Mouse (Mus musculus): ENCODE data around the gene Fbxo48. TPM values are rescaled to one million over a fixed set of nuclear protein-coding genes. Genes with fewer than 3 reads are reported as not detected.

Gene Fbxo48
- polyA plus RNA-seq, 1 experiment from 2014 or later, result 1.1 TPM

DNA sequence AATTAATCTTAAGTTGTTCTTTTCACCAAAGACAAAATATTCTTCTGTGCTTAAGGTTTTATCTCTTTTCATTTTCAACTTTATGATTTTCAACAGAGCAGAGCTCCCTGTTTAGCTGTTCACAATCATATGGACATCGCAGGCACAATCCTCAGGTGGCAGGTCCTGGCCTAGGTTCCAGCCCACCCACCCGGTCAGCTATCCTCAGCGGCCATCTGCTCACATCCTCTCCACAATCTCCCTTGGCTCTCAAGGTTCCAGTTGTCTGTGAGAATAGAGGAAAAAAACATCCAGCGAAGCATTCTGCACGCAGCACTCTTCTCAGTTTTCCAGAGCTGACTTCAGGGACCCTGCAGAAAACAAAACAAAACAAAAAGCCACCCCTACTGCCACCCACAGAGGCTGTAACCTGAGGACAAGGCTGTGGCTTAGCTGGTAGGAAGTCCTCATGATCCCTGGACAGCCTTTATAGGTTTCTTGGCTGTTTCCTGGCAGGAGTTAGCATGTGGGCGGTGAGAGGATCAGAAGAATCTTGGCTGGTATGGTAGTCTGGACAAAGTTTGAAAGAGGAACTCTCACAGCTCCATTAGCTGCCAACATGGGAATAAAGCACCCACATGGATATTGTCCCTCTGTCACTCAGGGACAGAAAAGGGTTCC lies 15.5 kb upstream of the Fbxo48 start:
- Histone ChIP-seq H3K9me3 (ENCODE audit: low read length) (peaks cover 3% of the 10 kb centered on the region), H3K9ac (replicated peaks; ENCODE audit: low read length) (no peak overlapping the region), H3K4me2 (replicated peaks; ENCODE audit: low read depth, low read length) (no peak overlapping the region), H3K36me3 (ENCODE audit: insufficient read depth, low read length) (no peaks in the 10 kb centered on the region), H3K27me3 (ENCODE audit: insufficient read depth, low read length) (no peaks in the 10 kb centered on the region), H3K27ac (ENCODE audit: low read length) (no peak overlapping the region), H3K4me1 (ENCODE audit: insufficient read depth, low read length) (no peaks in the 10 kb centered on the region), H3K4me3 (ENCODE audit: low read length) (no peak overlapping the region)
- 54% methylated on average over 6 of the region's 6 CpGs for WGBS
- ATAC-seq (ENCODE audit: low FRiP score, low TSS enrichment), result no peak

DNA sequence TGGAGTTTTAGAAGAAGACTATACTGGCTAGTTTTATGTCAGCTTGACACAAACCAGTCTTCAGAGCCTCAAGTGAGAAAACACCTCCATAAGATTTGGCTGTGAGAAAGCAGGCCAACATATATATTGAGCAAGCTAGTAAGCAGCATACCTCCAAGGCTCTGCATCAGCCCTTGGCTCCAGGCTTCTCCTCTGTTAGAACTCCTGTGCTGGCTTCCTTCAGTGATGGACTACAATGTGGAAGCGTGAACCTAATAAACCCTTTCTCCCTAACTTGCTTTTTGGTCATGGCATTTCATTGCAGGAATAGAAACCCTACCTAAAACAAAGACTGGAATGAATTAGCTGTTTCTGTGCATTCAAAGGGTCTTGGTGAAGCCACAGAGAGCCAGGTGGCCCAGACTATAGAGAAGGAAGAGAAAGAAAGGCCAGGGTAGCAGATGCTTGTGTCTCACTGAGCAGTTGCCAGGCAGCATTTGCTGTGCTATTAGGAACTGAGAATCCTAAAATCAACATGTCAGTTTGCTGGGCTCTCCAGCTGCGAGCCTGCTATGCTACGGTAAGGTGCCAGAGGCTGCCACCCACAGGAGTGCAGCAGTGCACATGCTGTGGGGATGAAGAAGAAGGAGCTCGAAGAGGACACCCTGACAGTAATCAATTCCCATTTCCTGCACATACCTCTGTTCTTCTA lies 9.9 kb upstream of the Fbxo48 start:
- Histone ChIP-seq H3K4me2 (replicated peaks; ENCODE audit: low read depth, low read length) (no peak overlapping the region), H3K27ac (ENCODE audit: low read length) (no peak overlapping the region), H3K4me1 (ENCODE audit: insufficient read depth, low read length) (no peaks in the 10 kb centered on the region), H3K9ac (replicated peaks; ENCODE audit: low read length) (no peak overlapping the region), H3K4me3 (ENCODE audit: low read length) (no peak overlapping the region), H3K27me3 (ENCODE audit: insufficient read depth, low read length) (no peaks in the 10 kb centered on the region), H3K36me3 (ENCODE audit: insufficient read depth, low read length) (no peaks in the 10 kb centered on the region), H3K9me3 (ENCODE audit: low read length) (peaks cover 3% of the 10 kb centered on the region)
- ATAC-seq (ENCODE audit: low FRiP score, low TSS enrichment), result no peak
- 75% methylated on average over 4 of the region's 4 CpGs for WGBS

DNA sequence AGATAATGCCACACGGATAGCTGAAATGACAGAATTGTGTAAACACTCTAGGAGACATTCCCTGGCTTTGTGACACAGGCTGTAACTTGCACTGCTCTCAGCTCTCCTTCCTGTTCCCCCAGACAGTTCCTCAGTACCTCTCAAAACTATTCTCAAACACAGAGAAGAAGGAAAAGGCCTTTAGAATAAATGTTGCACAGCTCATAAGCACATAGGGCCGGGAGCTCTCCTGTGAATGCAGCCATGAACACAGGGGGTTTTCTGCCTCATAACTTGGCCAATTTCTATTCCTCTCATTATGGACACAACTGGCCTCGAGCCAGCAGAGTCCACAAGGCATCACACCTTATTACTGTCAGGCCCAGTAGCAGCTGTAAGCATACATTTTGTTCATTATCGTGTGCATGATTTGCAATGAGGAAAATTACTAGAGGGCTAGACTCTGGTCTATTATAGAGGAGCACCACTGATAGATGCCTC lies 9.2 kb upstream of the Fbxo48 start:
- ATAC-seq (ENCODE audit: low FRiP score, low TSS enrichment), result no peak
- no peak overlapping the region for H3K27ac ChIP-seq (ENCODE audit: low read length)
- no peaks in the 10 kb centered on the region for H3K4me1 ChIP-seq (ENCODE audit: insufficient read depth, low read length)
- H3K4me3 ChIP-seq (ENCODE audit: low read length), result no peak overlapping the region
- H3K9me3 ChIP-seq (ENCODE audit: low read length), result no peaks in the 10 kb centered on the region
- H3K36me3 ChIP-seq (ENCODE audit: insufficient read depth, low read length), result no peaks in the 10 kb centered on the region
- no peaks in the 10 kb centered on the region for H3K27me3 ChIP-seq (ENCODE audit: insufficient read depth, low read length)
- no peak overlapping the region for H3K4me2 ChIP-seq (replicated peaks; ENCODE audit: low read depth, low read length)
- H3K9ac ChIP-seq (replicated peaks; ENCODE audit: low read length), result no peak overlapping the region
- 66% methylated on average over 4 of the region's 4 CpGs for WGBS

DNA sequence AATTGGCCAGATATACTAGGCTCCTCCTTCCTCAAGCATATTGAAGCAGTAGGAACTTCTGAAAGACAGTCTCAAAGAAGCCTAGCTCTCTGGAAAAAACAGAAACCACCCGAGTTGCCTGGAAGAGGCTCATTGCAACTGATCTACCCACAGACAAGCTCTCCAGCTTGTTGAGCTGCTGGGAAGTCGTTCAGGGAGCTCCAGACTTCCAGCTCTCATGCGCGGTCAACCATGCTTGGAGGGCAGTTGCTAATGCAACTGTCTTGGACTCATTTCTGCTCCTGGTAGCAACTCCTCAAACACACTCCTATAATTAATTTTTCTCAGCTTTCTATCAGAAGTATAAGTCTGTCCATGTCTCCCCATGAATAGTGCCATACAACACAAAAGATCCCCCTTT lies 8.2 kb upstream of the Fbxo48 start:
- no peak overlapping the region for H3K4me2 ChIP-seq (replicated peaks; ENCODE audit: low read depth, low read length)
- no peaks in the 10 kb centered on the region for H3K36me3 ChIP-seq (ENCODE audit: insufficient read depth, low read length)
- H3K27me3 ChIP-seq (ENCODE audit: insufficient read depth, low read length), result no peaks in the 10 kb centered on the region
- no peak overlapping the region for H3K27ac ChIP-seq (ENCODE audit: low read length)
- no peaks in the 10 kb centered on the region for H3K9me3 ChIP-seq (ENCODE audit: low read length)
- ATAC-seq (ENCODE audit: low FRiP score, low TSS enrichment), result no peak
- H3K4me3 ChIP-seq (ENCODE audit: low read length), result no peak overlapping the region
- WGBS, result 83% methylated on average over 4 of the region's 4 CpGs
- H3K9ac ChIP-seq (replicated peaks; ENCODE audit: low read length), result no peak overlapping the region
- no peaks in the 10 kb centered on the region for H3K4me1 ChIP-seq (ENCODE audit: insufficient read depth, low read length)

DNA sequence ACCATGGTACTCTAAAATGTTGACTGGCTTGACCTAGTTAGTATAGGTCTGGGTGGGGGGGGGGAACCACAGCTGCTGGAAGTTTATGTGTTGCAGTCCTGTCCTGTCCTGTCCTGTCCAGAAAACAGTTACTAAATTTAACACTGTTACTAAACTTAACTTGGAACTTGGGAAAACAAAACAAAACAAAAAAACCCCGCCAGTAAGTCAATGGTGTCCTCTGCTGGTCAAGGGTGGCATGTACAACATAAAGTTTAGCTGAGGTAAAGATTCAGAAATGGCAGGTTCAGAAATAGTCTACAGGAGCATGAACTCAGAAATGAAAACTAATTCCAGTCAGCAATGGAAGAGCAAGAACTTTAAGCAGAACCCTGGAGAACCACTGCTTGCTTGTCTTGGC lies 2.4 kb upstream of the Fbxo48 start:
- WGBS, result 13% methylated on average over 1 of the region's 1 CpGs
- H3K27me3 ChIP-seq (ENCODE audit: insufficient read depth, low read length), result no peaks in the 10 kb centered on the region
- H3K4me1 ChIP-seq (ENCODE audit: insufficient read depth, low read length), result peaks cover 12% of the 10 kb centered on the region; the same call in 1 of the 2 replicates
- H3K36me3 ChIP-seq (ENCODE audit: insufficient read depth, low read length), result no peaks in the 10 kb centered on the region
- H3K9me3 ChIP-seq (ENCODE audit: low read length), result no peaks in the 10 kb centered on the region
- no peak overlapping the region for H3K9ac ChIP-seq (replicated peaks; ENCODE audit: low read length)
- no peak overlapping the region for H3K4me3 ChIP-seq (ENCODE audit: low read length)
- no peak overlapping the region for H3K27ac ChIP-seq (ENCODE audit: low read length)
- no peak for ATAC-seq (ENCODE audit: low FRiP score, low TSS enrichment)
- no peak overlapping the region for H3K4me2 ChIP-seq (replicated peaks; ENCODE audit: low read depth, low read length)

GRCm38 (mm10) chr11:16950226-16950975 lies 774 bp upstream of the Fbxo48 start:
- WGBS, result 31% methylated on average over 13 of the region's 13 CpGs
- peak overlapping the region; percentile 79 for H3K4me3 ChIP-seq (ENCODE audit: low read length)
- H3K4me2 ChIP-seq (replicated peaks; ENCODE audit: low read depth, low read length), result peak overlapping the region; percentile 57
- ATAC-seq (ENCODE audit: low FRiP score, low TSS enrichment), result no peak
- H3K4me1 ChIP-seq (ENCODE audit: insufficient read depth, low read length), result peaks cover 12% of the 10 kb centered on the region; the same call in 1 of the 2 replicates
- H3K27ac ChIP-seq (ENCODE audit: low read length), result peak overlapping the region; percentile 34; the same call in 1 of the 2 replicates
- H3K36me3 ChIP-seq (ENCODE audit: insufficient read depth, low read length), result no peaks in the 10 kb centered on the region
- H3K9ac ChIP-seq (replicated peaks; ENCODE audit: low read length), result peak overlapping the region; percentile 79
- no peaks in the 10 kb centered on the region for H3K9me3 ChIP-seq (ENCODE audit: low read length)
- no peaks in the 10 kb centered on the region for H3K27me3 ChIP-seq (ENCODE audit: insufficient read depth, low read length)

- peak overlapping the region; percentile 83 for H3K9ac ChIP-seq (replicated peaks; ENCODE audit: low read length)
- 2% methylated on average over 9 of the region's 9 CpGs for WGBS
- peak overlapping the region; percentile 73 for H3K27ac ChIP-seq (ENCODE audit: low read length)
- H3K9me3 ChIP-seq (ENCODE audit: low read length), result no peaks in the 10 kb centered on the region
- H3K4me3 ChIP-seq (ENCODE audit: low read length), result peak overlapping the region; percentile 79
- H3K4me1 ChIP-seq (ENCODE audit: insufficient read depth, low read length), result peaks cover 12% of the 10 kb centered on the region; the same call in 1 of the 2 replicates
- no peaks in the 10 kb centered on the region for H3K27me3 ChIP-seq (ENCODE audit: insufficient read depth, low read length)
- ATAC-seq (ENCODE audit: low FRiP score, low TSS enrichment), result no peak
- no peaks in the 10 kb centered on the region; the same call in 1 of the 2 replicates for H3K36me3 ChIP-seq (ENCODE audit: insufficient read depth, low read length)
- H3K4me2 ChIP-seq (replicated peaks; ENCODE audit: low read depth, low read length), result peak overlapping the region; percentile 87
Measured at GRCm38 (mm10) chr11:16951761-16952010, 511 bp downstream of the Fbxo48 start.

GRCm38 (mm10) chr11:16956115-16956862 lies 5.1 kb downstream of the Fbxo48 start:
- H3K4me3 ChIP-seq (ENCODE audit: low read length), result no peak overlapping the region
- H3K27me3 ChIP-seq (ENCODE audit: insufficient read depth, low read length), result no peaks in the 10 kb centered on the region
- no peak overlapping the region for H3K9ac ChIP-seq (replicated peaks; ENCODE audit: low read length)
- no peak for ATAC-seq (ENCODE audit: low FRiP score, low TSS enrichment)
- H3K27ac ChIP-seq (ENCODE audit: low read length), result no peak overlapping the region
- 90% methylated on average over 6 of the region's 6 CpGs for WGBS
- H3K4me1 ChIP-seq (ENCODE audit: insufficient read depth, low read length), result no peaks in the 10 kb centered on the region
- H3K36me3 ChIP-seq (ENCODE audit: insufficient read depth, low read length), result peaks cover 3% of the 10 kb centered on the region; the same call in 1 of the 2 replicates
- no peak overlapping the region for H3K4me2 ChIP-seq (replicated peaks; ENCODE audit: low read depth, low read length)
- no peaks in the 10 kb centered on the region for H3K9me3 ChIP-seq (ENCODE audit: low read length)

DNA sequence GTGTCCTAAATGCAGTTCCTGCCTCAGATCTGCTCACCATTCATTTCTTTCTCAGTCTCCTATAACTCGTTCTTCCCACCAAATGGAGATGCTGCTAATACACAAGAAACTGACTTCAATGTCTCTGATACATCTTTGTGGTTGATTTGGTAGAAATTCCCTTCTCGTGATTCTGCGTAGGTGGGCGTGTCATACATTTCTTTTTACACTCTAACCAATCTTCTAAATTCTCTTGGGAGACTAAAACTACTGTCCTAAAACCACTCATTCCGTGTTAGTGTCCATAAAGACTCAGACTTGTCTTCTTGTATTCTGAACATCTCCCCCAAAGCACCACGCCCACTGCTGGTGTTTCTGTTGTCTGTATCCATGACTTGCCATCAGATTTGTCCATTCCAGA lies 5.9 kb downstream of the Fbxo48 start:
- Histone ChIP-seq H3K4me2 (replicated peaks; ENCODE audit: low read depth, low read length) (no peak overlapping the region), H3K36me3 (ENCODE audit: insufficient read depth, low read length) (peaks cover 3% of the 10 kb centered on the region; the same call in 1 of the 2 replicates), H3K9ac (replicated peaks; ENCODE audit: low read length) (no peak overlapping the region), H3K9me3 (ENCODE audit: low read length) (no peaks in the 10 kb centered on the region), H3K4me1 (ENCODE audit: insufficient read depth, low read length) (no peaks in the 10 kb centered on the region), H3K27me3 (ENCODE audit: insufficient read depth, low read length) (no peaks in the 10 kb centered on the region), H3K4me3 (ENCODE audit: low read length) (no peak overlapping the region), H3K27ac (ENCODE audit: low read length) (no peak overlapping the region)
- ATAC-seq (ENCODE audit: low FRiP score, low TSS enrichment), result no peak
- WGBS, result 90% methylated on average over 6 of the region's 6 CpGs

All from kidney, embryonic 16.5 days (tissue).